Mouse (Mus musculus): ENCODE measurements around the gene Vmn2r108.
"Not testable (repeated sequence)": the region's sequence is repeated elsewhere in the genome, so short reads cannot be mapped to it uniquely, and the experiment has no call there.

The Vmn2r108 gene

DNA sequence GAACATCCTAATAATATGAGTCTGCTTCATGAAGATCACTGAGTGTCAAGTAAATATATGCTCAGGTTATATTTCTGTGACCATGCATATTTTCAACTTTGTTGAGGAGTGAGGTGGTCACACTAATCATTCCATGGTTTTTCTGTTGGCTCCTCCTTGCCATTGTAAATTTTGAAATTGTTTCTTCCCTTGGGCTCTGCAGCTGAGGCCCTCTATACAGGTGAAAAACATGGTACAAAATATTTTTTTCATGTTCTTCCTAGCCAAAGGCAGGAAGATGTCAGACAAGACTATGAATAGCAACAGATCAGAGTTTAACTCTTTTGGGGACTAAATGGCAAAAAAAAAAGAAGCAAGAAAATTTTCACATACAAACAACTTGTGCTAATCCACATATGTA lies at the start of gene Vmn2r108:
Vmn2r108 (minus strand) TSS at position 101 of the 400 bp plus-strand sequence.
- in situ Hi-C loops (cut with MseI, MboI) = no loop called here

DNA sequence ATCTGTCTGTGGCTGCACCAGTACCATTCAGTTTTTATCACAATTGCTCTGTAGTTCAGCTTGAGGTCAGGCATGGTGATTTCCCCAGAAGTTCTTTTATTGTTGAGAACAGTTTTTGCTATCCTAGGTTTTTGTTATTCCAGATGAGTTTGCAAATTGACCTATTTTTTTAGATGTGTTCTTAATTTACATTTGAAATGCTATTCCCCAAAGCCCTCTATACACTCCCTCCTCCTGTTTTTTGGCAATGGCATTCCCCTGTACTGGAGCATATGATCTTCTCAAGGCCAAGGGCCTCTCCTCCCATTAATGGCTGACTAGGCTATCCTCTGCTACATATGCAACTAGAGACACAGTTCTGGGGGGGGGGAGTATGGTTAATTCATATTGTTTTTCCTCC lies 27.1 kb upstream of the Vmn2r108 start:
- in situ Hi-C loops (cut with MseI, MboI) = not testable (repeated sequence)

DNA sequence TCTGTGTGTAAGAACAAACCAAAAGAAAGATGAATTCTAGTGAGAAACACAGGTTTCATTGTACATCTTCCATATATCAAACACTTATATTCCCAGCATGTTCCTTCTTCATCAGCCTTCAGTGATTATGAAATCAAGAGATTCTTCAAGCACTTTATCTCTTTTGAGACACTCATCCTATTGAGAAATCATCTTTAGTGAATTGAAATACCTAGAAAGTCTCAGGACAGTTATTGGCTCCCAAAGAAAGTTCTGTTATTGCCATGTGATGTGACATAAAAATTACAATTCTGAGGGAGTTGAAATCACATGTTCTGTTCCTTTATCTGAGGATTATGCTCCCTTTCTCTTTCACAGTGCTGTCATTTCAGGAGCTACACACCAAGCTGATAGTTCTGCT lies 16.7 kb upstream of the Vmn2r108 start, which contains the start of gene Vmn1r225:
Vmn1r225 (plus strand) TSS at position 301 of the 400 bp plus-strand sequence.
- in situ Hi-C loops (cut with MseI, MboI) = no loop called here

DNA sequence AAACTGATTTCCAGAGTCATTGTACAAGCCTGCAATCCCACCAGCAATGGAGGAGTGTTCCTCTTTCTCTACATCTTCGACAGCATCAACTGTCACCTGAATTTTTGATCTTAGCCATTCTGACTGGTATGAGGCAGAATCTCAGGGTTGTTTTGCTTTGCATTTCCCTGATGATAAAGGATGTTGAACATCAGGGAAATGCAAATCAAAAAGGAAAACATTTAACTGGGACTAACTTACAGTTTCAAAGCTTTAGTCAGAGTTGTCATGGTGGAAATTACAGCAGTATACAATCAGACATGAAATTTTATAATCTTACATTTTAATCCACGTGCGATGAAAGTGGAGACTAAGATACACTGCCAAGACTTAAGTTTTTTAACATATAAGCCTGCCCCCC lies 7.8 kb downstream of the Vmn2r108 start:
- in situ Hi-C loops (cut with MseI, MboI) = no loop called here

DNA sequence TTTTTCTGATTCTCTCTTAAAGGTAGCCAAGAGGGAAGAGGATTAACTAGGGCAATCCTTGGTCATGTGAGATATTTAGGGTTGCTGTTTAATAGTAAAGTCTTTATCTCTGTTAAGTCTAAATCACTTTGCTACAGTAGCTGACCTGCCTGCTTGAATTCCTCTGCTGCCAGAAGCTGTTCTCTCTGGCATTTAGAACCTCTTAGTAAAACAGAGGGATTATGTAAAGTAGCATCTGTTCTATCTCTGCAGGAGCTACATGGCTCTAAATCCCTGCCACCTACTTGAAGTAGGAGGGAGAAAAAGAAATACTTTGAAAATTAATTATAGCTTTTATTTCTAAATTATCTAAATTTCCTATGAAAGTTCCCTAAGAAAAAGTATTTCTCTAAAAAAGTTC lies 41.9 kb downstream of the Vmn2r108 start:
- in situ Hi-C loops (cut with MseI, MboI) = no loop called here

DNA sequence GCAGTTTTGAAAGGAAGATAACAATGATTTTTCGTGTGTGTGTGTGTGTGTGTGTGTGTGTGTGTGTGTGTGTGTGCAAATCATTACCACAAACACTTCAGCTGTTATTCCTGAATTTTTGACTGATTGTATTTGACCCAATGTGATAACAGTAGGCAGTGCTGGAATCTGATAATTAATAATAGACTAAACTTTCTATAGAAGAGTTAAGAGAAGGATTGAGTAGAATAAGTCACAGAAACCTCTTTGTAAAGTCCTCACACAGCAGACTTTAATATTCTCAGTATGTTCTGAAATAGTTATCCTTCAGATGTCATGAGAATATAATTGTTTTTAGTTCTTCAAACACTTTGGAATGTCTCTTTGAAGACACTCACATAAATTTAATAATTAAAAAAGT lies 67.3 kb downstream of the Vmn2r108 start, which contains the start of gene Vmn1r224:
Vmn1r224 (plus strand) TSS at position 301 of the 400 bp plus-strand sequence.
- in situ Hi-C loops (cut with MseI, MboI) = no loop called here

All from mouse trophoblast stem cell (cell line).